In genomic region chr7:29124970-29125369, GRCm38 (mm10) we compare ENCODE assay signal across 8 mouse cellular contexts. TPM values are rescaled to one million over a fixed set of nuclear protein-coding genes. Genes with fewer than 3 reads are reported as not detected.
DNase-seq lines count a peak whose midpoint lies in the region; ATAC-seq and TF ChIP-seq lines count a peak whose summit lies in the region.

Ryr1 (minus strand) TSS chr7:29125179.

- H3K27me3 ChIP-seq in intestine, embryonic 14.5 days (replicated peaks; ENCODE audit: control insufficient read depth, insufficient read depth, low read length), result no peaks in the 10 kb centered on the region
- H3K27me3 ChIP-seq in liver, embryonic 14.5 days (ENCODE audit: control insufficient read depth, insufficient read depth, low read length), result no peaks in the 10 kb centered on the region; the same call in 1 of the 2 replicates

- H3K36me3 ChIP-seq in intestine, embryonic 14.5 days (ENCODE audit: control insufficient read depth, insufficient read depth, low read length), result no peaks in the 10 kb centered on the region
- H3K36me3 ChIP-seq in liver, embryonic 14.5 days (replicated peaks; ENCODE audit: control insufficient read depth, insufficient read depth, low read depth), result no peaks in the 10 kb centered on the region

- no peaks in the 10 kb centered on the region for H3K9me3 ChIP-seq in intestine, embryonic 14.5 days (ENCODE audit: control insufficient read depth, low read length)
- H3K9me3 ChIP-seq in liver, embryonic 14.5 days (ENCODE audit: control insufficient read depth, low read length), result no peaks in the 10 kb centered on the region

- ATAC-seq in intestine, embryonic 14.5 days (replicated peaks; ENCODE audit: low FRiP score, low TSS enrichment, low read depth), result peak; percentile 76
- ATAC-seq in liver, embryonic 14.5 days (ENCODE audit: insufficient read depth), result peak; percentile 68

- peak; percentile 32 to 44 for DNase-seq in cerebellum, postnatal 10 days
- no peak for DNase-seq in cerebellum, adult 8-10 months
- peak; percentile 27 to 45 for DNase-seq in adrenal gland, postnatal 4 days (ENCODE audit: low spot score in 2 of 2)
- peak; percentile 64 for DNase-seq in forelimb bud, embryonic 11.5 days (ENCODE audit: low read depth, low spot score)
- DNase-seq in intestine, embryonic 14.5 days (ENCODE audit: low spot score), result peak; percentile 77
- peak; percentile 42 to 61 (median 45) for DNase-seq in liver, embryonic 14.5 days (ENCODE audit: low read depth in 3 of 3, low spot score in 3 of 3)
- peak; percentile 72 for DNase-seq in neural tube, embryonic 10.5 days (ENCODE audit: extremely low spot score, low spot score)
- no peak for DNase-seq in left cerebral cortex, postnatal 14 days (ENCODE audit: low spot score in 2 of 2)

- TF ChIP-seq CTCF in liver, embryonic 14.5 days (IDR thresholded peaks at IDR 0.05; ENCODE audit: low read depth), result no peak

- H3K4me1 ChIP-seq in intestine, embryonic 14.5 days (replicated peaks; ENCODE audit: control insufficient read depth, insufficient read depth, low read length), result peaks cover 11% of the 10 kb centered on the region; the same call in 1 of the 2 replicates
- H3K4me1 ChIP-seq in liver, embryonic 14.5 days (replicated peaks; ENCODE audit: control insufficient read depth in 2 of 2, insufficient read depth in 2 of 2, low read length in 1 of 2), result peaks cover 0 to 10% of the 10 kb centered on the region in 2 experiments; a peak in 3 of 4 replicates

- WGBS in intestine, embryonic 14.5 days, result under 1% methylated on average over 16 of the region's 16 CpGs
- 0% methylated on average over 15 of the region's 16 CpGs for WGBS in liver, embryonic 14.5 days (ENCODE audit: insufficient replicate concordance)

- H3K4me3 ChIP-seq in intestine, embryonic 14.5 days (ENCODE audit: low read depth, low read length), result peak within 1 kb of the TSS; percentile 43
- H3K4me3 ChIP-seq in liver, embryonic 14.5 days (ENCODE audit: insufficient read depth in 1 of 2, low read depth in 2 of 2, low read length in 2 of 2), result peak within 1 kb of the TSS in 1 of 2 experiments; percentile 0; a peak in 1 of 4 replicates

- intact Hi-C loops in left cerebral cortex, postnatal 14 days (cut with DNase I), result loop anchor here (10.0 kb wide), 1 partner anchor 170 kb away; no protein-coding TSS in a partner anchor

- no peak for TF ChIP-seq EP300 in liver, embryonic 14.5 days (IDR thresholded peaks at IDR 0.05; ENCODE audit: low read depth)

- peak within 1 kb of the TSS; percentile 31 for H3K9ac ChIP-seq in intestine, embryonic 14.5 days (ENCODE audit: low read length)
- no peak within 1 kb of the TSS for H3K9ac ChIP-seq in liver, embryonic 14.5 days (replicated peaks)

- peak within 1 kb of the TSS; percentile 85 for H3K4me2 ChIP-seq in intestine, embryonic 14.5 days (ENCODE audit: low read length)
- H3K4me2 ChIP-seq in liver, embryonic 14.5 days (ENCODE audit: low read depth), result peak within 1 kb of the TSS; percentile 63

- H3K27ac ChIP-seq in intestine, embryonic 14.5 days (ENCODE audit: low read depth), result no peak within 1 kb of the TSS
- no peak within 1 kb of the TSS for H3K27ac ChIP-seq in liver, embryonic 14.5 days

RNA-seq across cellular contexts. Expression of gene Ryr1, which starts in this region (rescaled TPM):
- 10 to 100 TPM in 1 of 2 experiments, 1 to 10 TPM in 1; 5.9 to 15.1 TPM for total RNA-seq in adrenal gland, postnatal 4 days (2021)
- 0.70 and 0.80 TPM in 2 replicates for polyA plus RNA-seq in intestine, embryonic 14.5 days (2014; fragmentation: Nextera tagmentation; extraction: Ambion mirVana)
- 0.06 and 0.15 TPM in 2 replicates for polyA plus RNA-seq in liver, embryonic 14.5 days (2012; rRNA removed)
- polyA plus RNA-seq in liver, embryonic 14.5 days (2014; fragmentation: Nextera tagmentation; extraction: Ambion mirVana), result 0.06 and 0.08 TPM in 2 replicates
- total RNA-seq in left cerebral cortex, postnatal 14 days (2021), result 1 to 10 TPM; 6.1 to 8.2 TPM

Comparison
In these comparisons a context has a peak if more than half of its experiments do, and no peak if none do; other contexts are left out.
1. DNase-seq: peak in cerebellum, postnatal 10 days (2 of 2), adrenal gland, postnatal 4 days (2 of 2), forelimb bud, embryonic 11.5 days (single experiment) and neural tube, embryonic 10.5 days (single experiment); none in cerebellum, adult 8-10 months (single experiment) and left cerebral cortex, postnatal 14 days (0 of 2).
2. Peak in DNase-seq, ATAC-seq, H3K4me3 ChIP-seq, H3K9ac ChIP-seq and H3K4me2 ChIP-seq in intestine, embryonic 14.5 days; RNA of the gene not detected or under 1 TPM.
3. Peak in DNase-seq, ATAC-seq and H3K4me2 ChIP-seq in liver, embryonic 14.5 days; RNA of the gene not detected or under 1 TPM.